Mouse (Mus musculus): ENCODE results near the gene Spg11. TPM values are rescaled to one million over a fixed set of nuclear protein-coding genes. Genes with fewer than 3 reads are reported as not detected.
"Not testable (repeated sequence)": the region's sequence is repeated elsewhere in the genome, so short reads cannot be mapped to it uniquely, and the experiment has no call there.

The Spg11 gene
- polyA plus RNA-seq, 1 experiment from 2014 or later, result 23.6 TPM

- Histone ChIP-seq H3K27ac (no peak overlapping the region), H3K79me2 (ENCODE audit: inconsistent target) (no peaks in the 10 kb centered on the region; the same call in 1 of the 2 replicates), H3K4me3 (ENCODE audit: inconsistent target) (no peak overlapping the region), H3K36me3 (ENCODE audit: inconsistent target) (peaks cover 70% of the 10 kb centered on the region)
- WGBS (ENCODE audit: missing documents), result 59% methylated on average over 14 of the region's 14 CpGs
These were observed 52.8 kb downstream of the Spg11 start for GRCm38 (mm10) chr2:122065200-122065969.

DNA sequence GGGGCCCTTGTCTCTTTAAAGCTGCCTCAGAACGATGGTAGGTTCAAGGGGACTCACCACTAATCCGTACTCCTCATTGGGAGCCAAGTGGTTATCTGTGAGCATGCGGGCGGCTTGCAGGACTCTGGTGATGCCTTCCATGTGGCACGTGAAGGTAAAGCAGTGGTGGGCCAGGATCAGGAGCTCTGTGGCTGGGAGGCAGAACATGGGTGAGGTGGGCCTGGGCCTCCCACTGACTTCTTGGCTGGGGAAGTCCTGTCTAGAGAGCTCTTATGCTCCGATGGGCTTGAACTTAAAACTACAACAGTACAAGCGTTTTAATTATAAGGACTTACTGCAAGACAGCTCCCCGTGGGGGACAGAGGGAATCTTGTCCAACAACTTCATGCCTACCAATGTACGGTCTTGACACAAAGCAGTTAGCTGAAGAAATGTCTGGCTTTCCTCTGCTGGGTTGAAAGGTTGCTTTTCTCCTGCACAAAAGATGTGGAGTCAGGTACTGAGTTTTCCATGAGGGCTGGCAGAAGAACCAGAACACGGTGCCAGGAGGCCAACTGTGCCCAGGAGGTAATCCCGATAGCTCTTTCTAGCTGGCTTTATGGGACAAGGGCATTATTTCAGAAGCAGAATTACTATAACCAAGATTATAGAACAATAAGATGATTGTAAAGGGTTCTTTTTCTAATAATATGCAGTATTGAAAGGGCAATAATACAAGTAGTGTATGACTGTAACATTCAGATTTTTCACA, 58.6 kb downstream of the Spg11 start:
- H3K36me3 ChIP-seq (ENCODE audit: inconsistent target), result peaks cover 61% of the 10 kb centered on the region
- no peak overlapping the region for H3K4me3 ChIP-seq (ENCODE audit: inconsistent target)
- H3K27ac ChIP-seq, result no peak overlapping the region
- no peaks in the 10 kb centered on the region; the same call in 1 of the 2 replicates for H3K79me2 ChIP-seq (ENCODE audit: inconsistent target)
- WGBS (ENCODE audit: missing documents), result 95% methylated on average over 11 of the region's 11 CpGs

GRCm38 (mm10) chr2:122043926-122044325, 74.3 kb downstream of the Spg11 start:
- H3K36me3 ChIP-seq (ENCODE audit: inconsistent target), result peaks cover 28% of the 10 kb centered on the region
- peaks cover 40% of the 10 kb centered on the region for H3K79me2 ChIP-seq (ENCODE audit: inconsistent target)
- H3K27ac ChIP-seq, result no peak overlapping the region
- H3K4me3 ChIP-seq (ENCODE audit: inconsistent target), result no peak overlapping the region

- no peak overlapping the region for H3K27ac ChIP-seq
- peaks cover 100% of the 10 kb centered on the region for H3K79me2 ChIP-seq (ENCODE audit: inconsistent target)
- H3K36me3 ChIP-seq (ENCODE audit: inconsistent target), result peaks cover 9% of the 10 kb centered on the region; the same call in 1 of the 2 replicates
- H3K4me3 ChIP-seq (ENCODE audit: inconsistent target), result no peak overlapping the region
- WGBS (ENCODE audit: missing documents), result 97% methylated on average over 3 of the region's 3 CpGs
These were observed 82.1 kb downstream of the Spg11 start for GRCm38 (mm10) chr2:122036064-122036463.

DNA sequence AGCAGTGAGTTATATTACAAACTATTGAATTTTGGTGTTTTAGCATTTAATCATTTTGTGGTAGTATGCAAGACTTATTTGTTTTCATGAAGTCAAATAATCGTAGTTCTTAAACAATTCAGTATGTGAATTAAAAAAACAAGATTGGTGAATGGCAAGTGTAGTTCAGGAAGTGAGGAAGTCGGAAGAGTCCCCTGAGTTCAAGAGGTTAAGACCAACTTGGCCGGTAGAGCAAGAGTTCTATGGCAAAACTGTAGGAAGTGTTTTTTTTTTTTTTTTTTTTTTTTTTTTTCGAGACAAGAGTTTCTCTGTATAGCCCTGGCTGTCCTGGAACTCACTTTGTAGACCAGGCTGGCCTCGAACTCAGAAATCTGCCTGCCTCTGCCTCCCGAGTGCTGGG, 86.2 kb downstream of the Spg11 start:
- 56% methylated on average over 2 of the region's 6 CpGs for WGBS (ENCODE audit: missing documents)
- peaks cover 80% of the 10 kb centered on the region for H3K79me2 ChIP-seq (ENCODE audit: inconsistent target)
- no peak overlapping the region for H3K27ac ChIP-seq
- H3K4me3 ChIP-seq (ENCODE audit: inconsistent target), result no peak overlapping the region
- peaks cover 7% of the 10 kb centered on the region; the same call in 1 of the 2 replicates for H3K36me3 ChIP-seq (ENCODE audit: inconsistent target)

DNA sequence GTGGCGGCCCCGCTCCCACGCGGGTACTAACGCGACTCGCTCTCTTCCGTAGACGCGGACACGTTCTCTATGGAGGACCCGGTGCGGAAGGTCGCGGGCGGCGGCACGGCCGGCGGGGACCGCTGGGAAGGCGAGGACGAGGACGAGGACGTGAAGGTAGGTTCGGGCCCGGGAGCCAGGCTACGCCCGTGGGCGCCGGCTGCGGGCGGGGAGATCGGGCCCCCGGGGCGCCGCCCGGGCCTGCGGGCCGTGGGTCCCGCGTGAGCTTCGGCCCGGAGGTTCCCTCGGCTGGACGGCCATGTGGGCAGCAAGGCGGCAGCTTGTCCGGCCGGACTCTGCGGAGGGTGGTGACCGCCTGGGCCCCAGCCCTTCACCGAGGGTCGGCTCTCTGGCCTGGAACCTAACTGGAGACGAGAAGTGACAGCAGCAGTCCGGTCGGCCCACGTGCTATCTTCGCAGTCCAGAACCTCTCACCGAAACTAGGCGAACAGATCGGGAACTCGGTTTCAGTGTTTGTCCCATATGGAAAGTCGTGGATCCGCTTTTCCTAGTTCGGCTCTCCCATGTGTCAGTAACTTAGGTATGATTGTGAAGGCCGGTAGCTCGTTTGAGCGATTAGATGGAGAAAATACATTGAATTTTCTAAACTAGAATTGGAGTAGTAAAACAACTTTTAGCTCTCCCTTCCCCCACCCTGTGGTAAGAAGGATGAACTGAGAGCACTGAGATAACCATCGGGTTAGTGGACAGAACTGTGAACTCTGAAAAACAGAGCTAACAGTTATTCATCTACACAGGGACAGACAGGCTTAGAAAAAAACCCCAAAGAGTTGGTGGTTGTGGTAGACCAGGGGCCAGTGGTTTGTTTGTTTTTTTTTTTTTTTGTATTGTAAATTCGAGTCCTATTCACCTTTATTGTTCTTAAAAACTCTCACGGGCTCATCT, 89.2 kb downstream of the Spg11 start:
- peak overlapping the region; percentile 24; the same call in 1 of the 2 replicates for H3K27ac ChIP-seq
- WGBS (ENCODE audit: missing documents), result under 1% methylated on average over 67 of the region's 71 CpGs
- H3K4me3 ChIP-seq (ENCODE audit: inconsistent target), result peak overlapping the region; percentile 56
- H3K79me2 ChIP-seq (ENCODE audit: inconsistent target), result peaks cover 50% of the 10 kb centered on the region
- no peaks in the 10 kb centered on the region for H3K36me3 ChIP-seq (ENCODE audit: inconsistent target)

GRCm38 (mm10) chr2:122027862-122028755, 90.1 kb downstream of the Spg11 start, which contains the start of gene Eif3j1:
Gene Eif3j1, plus strand, starts transcription at chr2:122028546.
- Histone ChIP-seq H3K79me2 (ENCODE audit: inconsistent target) (peaks cover 41% of the 10 kb centered on the region), H3K27ac (peak within 1 kb of the TSS; percentile 87), H3K4me3 (ENCODE audit: inconsistent target) (peak within 1 kb of the TSS; percentile 66), H3K36me3 (ENCODE audit: inconsistent target) (no peaks in the 10 kb centered on the region)
- WGBS (ENCODE audit: missing documents), result under 1% methylated on average over 50 of the region's 67 CpGs

- Histone ChIP-seq H3K79me2 (ENCODE audit: inconsistent target) (peaks cover 31% of the 10 kb centered on the region), H3K4me3 (ENCODE audit: inconsistent target) (peak overlapping the region; percentile 66; the same call in 1 of the 2 replicates)
- not testable (repeated sequence) for H3K27ac ChIP-seq; H3K36me3 ChIP-seq (ENCODE audit: inconsistent target)
- WGBS (ENCODE audit: missing documents), result 96% methylated on average over 10 of the region's 10 CpGs
These were observed 91.1 kb downstream of the Spg11 start for GRCm38 (mm10) chr2:122027091-122027490.

DNA sequence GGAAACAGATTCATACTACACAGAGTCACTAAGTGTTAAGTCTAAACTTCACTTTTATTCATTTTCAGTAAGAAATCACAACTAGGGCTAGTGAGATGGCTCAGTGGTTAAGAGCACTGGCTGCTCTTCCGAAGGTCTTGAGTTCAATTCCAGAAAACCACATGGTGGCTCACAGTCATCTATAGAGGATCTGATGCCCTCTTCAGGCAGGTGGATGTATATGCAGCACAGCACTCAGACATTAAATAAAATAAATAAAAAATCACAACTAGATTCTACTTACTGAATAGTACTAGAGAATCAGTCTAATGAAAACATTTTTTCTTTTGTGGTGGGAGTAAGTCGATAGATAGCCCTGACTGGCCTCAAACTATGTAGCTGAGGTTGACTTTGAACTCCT, 95.9 kb downstream of the Spg11 start:
- H3K4me3 ChIP-seq (ENCODE audit: inconsistent target), result no peak overlapping the region
- no peaks in the 10 kb centered on the region for H3K36me3 ChIP-seq (ENCODE audit: inconsistent target)
- no peak overlapping the region for H3K27ac ChIP-seq
- WGBS (ENCODE audit: missing documents), result 56% methylated on average over 2 of the region's 2 CpGs
- no peaks in the 10 kb centered on the region for H3K79me2 ChIP-seq (ENCODE audit: inconsistent target)

- no peaks in the 10 kb centered on the region for H3K36me3 ChIP-seq (ENCODE audit: inconsistent target)
- no peaks in the 10 kb centered on the region for H3K79me2 ChIP-seq (ENCODE audit: inconsistent target)
- 100% methylated on average over 1 of the region's 1 CpGs for WGBS (ENCODE audit: missing documents)
- no peak overlapping the region for H3K4me3 ChIP-seq (ENCODE audit: inconsistent target)
- no peak overlapping the region for H3K27ac ChIP-seq
These were observed 99.5 kb downstream of the Spg11 start for GRCm38 (mm10) chr2:122018705-122019104.

- H3K4me3 ChIP-seq (ENCODE audit: inconsistent target), result no peak overlapping the region
- peaks cover 9% of the 10 kb centered on the region; the same call in 1 of the 2 replicates for H3K36me3 ChIP-seq (ENCODE audit: inconsistent target)
- H3K79me2 ChIP-seq (ENCODE audit: inconsistent target), result no peaks in the 10 kb centered on the region
- H3K27ac ChIP-seq, result no peak overlapping the region
- WGBS (ENCODE audit: missing documents), result 36% methylated on average over 7 of the region's 7 CpGs
These were observed 106.7 kb downstream of the Spg11 start for GRCm38 (mm10) chr2:122011441-122011840.

GRCm38 (mm10) chr2:122008832-122009231, 109.4 kb downstream of the Spg11 start:
- Histone ChIP-seq H3K4me3 (ENCODE audit: inconsistent target) (no peak overlapping the region), H3K36me3 (ENCODE audit: inconsistent target) (peaks cover 12% of the 10 kb centered on the region; the same call in 1 of the 2 replicates), H3K27ac (no peak overlapping the region), H3K79me2 (ENCODE audit: inconsistent target) (no peaks in the 10 kb centered on the region)
- WGBS (ENCODE audit: missing documents), result 85% methylated on average over 3 of the region's 3 CpGs

All from macrophage (primary cell).